Comparison of ENCODE assay signal across 8 mouse cellular contexts in genomic region chr5:105698694-105699093, GRCm38 (mm10). TPM values are rescaled to one million over a fixed set of nuclear protein-coding genes. Genes with fewer than 3 reads are reported as not detected.
A peak's percentile ranks its signal among the peaks of the same experiment; 100 is the strongest.
DNase-seq lines count a peak whose midpoint lies in the region; ATAC-seq and TF ChIP-seq lines count a peak whose summit lies in the region.

No protein-coding gene starts in this region.

- peaks cover 3% of the 10 kb centered on the region; the same call in 1 of the 2 replicates for H3K27me3 ChIP-seq in hindbrain, embryonic 12.5 days
- peaks cover 9% of the 10 kb centered on the region for H3K27me3 ChIP-seq in liver, embryonic 16.5 days (ENCODE audit: control insufficient read depth, insufficient read depth, low read depth, low read length)
- no peaks in the 10 kb centered on the region for H3K27me3 ChIP-seq in stomach, postnatal 0 days (ENCODE audit: control insufficient read depth, insufficient read depth, low read length)

- intact Hi-C loops in left cerebral cortex, postnatal 36 days (cut with DNase I) = no loop called here

- no peak for ATAC-seq in hindbrain, embryonic 12.5 days (ENCODE audit: low FRiP score)
- no peak for ATAC-seq in liver, embryonic 16.5 days (ENCODE audit: low read depth)
- ATAC-seq in stomach, postnatal 0 days (ENCODE audit: low FRiP score, low TSS enrichment) = no peak
- ATAC-seq in erythroid progenitor cell, adult 5-6 weeks (replicated peaks; ENCODE audit: low FRiP score, poor library complexity, severe bottlenecking) = no peak

- H3K4me3 ChIP-seq in hindbrain, embryonic 12.5 days = no peak overlapping the region
- no peak overlapping the region for H3K4me3 ChIP-seq in liver, embryonic 16.5 days (ENCODE audit: low read depth, low read length)
- no peak overlapping the region for H3K4me3 ChIP-seq in stomach, postnatal 0 days (ENCODE audit: low read depth, low read length)

- WGBS in hindbrain, embryonic 12.5 days = 17% methylated on average over 7 of the region's 7 CpGs
- 28% methylated on average over 7 of the region's 7 CpGs for WGBS in liver, embryonic 16.5 days (ENCODE audit: insufficient replicate concordance)
- WGBS in stomach, postnatal 0 days = 46% methylated on average over 7 of the region's 7 CpGs

- no peak for TF ChIP-seq EP300 in stomach, postnatal 0 days (optimal IDR thresholded peaks at IDR 0.05)

- no peak overlapping the region for H3K9ac ChIP-seq in hindbrain, embryonic 12.5 days
- H3K9ac ChIP-seq in liver, embryonic 16.5 days (ENCODE audit: low read depth, low read length) = no peak overlapping the region
- H3K9ac ChIP-seq in stomach, postnatal 0 days (ENCODE audit: low read length) = peak overlapping the region; percentile 97

- peak overlapping the region; percentile 59 for H3K4me2 ChIP-seq in hindbrain, embryonic 12.5 days (replicated peaks)
- H3K4me2 ChIP-seq in liver, embryonic 16.5 days (ENCODE audit: low read depth, low read length) = peak overlapping the region; percentile 88
- peak overlapping the region; percentile 96 for H3K4me2 ChIP-seq in stomach, postnatal 0 days (replicated peaks; ENCODE audit: low read depth)

- peaks cover 26% of the 10 kb centered on the region for H3K4me1 ChIP-seq in hindbrain, embryonic 12.5 days
- H3K4me1 ChIP-seq in liver, embryonic 16.5 days (ENCODE audit: control insufficient read depth, low read depth, low read length) = peaks cover 23% of the 10 kb centered on the region
- H3K4me1 ChIP-seq in stomach, postnatal 0 days (replicated peaks; ENCODE audit: control insufficient read depth, insufficient read depth) = no peaks in the 10 kb centered on the region

- peak; percentile 36 for DNase-seq in thymus, postnatal 4 days
- no peak for DNase-seq in thymus, adult 18-20 months
- DNase-seq in embryo, embryonic 10.5 days (ENCODE audit: low spot score) = peak; percentile 40
- DNase-seq in stomach, postnatal 0 days (ENCODE audit: low spot score) = peak; percentile 74
- no peak for DNase-seq in left cerebral cortex, postnatal 36 days (ENCODE audit: low spot score in 2 of 2)

- H3K36me3 ChIP-seq in hindbrain, embryonic 12.5 days = no peaks in the 10 kb centered on the region
- no peaks in the 10 kb centered on the region for H3K36me3 ChIP-seq in liver, embryonic 16.5 days (ENCODE audit: control insufficient read depth, insufficient read depth)
- H3K36me3 ChIP-seq in stomach, postnatal 0 days (ENCODE audit: control insufficient read depth, insufficient read depth, low read length) = no peaks in the 10 kb centered on the region

- no peak overlapping the region for H3K27ac ChIP-seq in hindbrain, embryonic 12.5 days
- H3K27ac ChIP-seq in liver, embryonic 16.5 days (ENCODE audit: low read length) = peak overlapping the region; percentile 26; the same call in 1 of the 2 replicates
- peak overlapping the region; percentile 97 for H3K27ac ChIP-seq in stomach, postnatal 0 days (replicated peaks)

- H3K9me3 ChIP-seq in hindbrain, embryonic 12.5 days (replicated peaks) = no peaks in the 10 kb centered on the region
- no peaks in the 10 kb centered on the region for H3K9me3 ChIP-seq in liver, embryonic 16.5 days (replicated peaks; ENCODE audit: control insufficient read depth, low read length)
- H3K9me3 ChIP-seq in stomach, postnatal 0 days (ENCODE audit: control insufficient read depth, low read length) = no peaks in the 10 kb centered on the region

- no peak for TF ChIP-seq CTCF in stomach, postnatal 0 days (IDR thresholded peaks at IDR 0.05; ENCODE audit: low read depth)

RNA-seq across cellular contexts. Expression of gene Lrrc8d, which starts 1.1 kb away (rescaled TPM):
- 35.0 and 35.9 TPM in 2 replicates for polyA plus RNA-seq in hindbrain, embryonic 12.5 days (2016; fragmentation: Nextera tagmentation; extraction: Ambion mirVana)
- polyA plus RNA-seq in liver, embryonic 16.5 days (2015; fragmentation: Nextera tagmentation; extraction: Ambion mirVana) = 7.2 and 8.0 TPM in 2 replicates
- polyA plus RNA-seq in stomach, postnatal 0 days (2015; fragmentation: Nextera tagmentation; extraction: Ambion mirVana) = 10.2 and 10.7 TPM in 2 replicates
- 10 to 100 TPM; 38.7 to 39.1 TPM for total RNA-seq in left cerebral cortex, postnatal 36 days (2021)
- 13.4 and 18.0 TPM in 2 replicates for total RNA-seq in erythroid progenitor cell, adult 5-6 weeks (2015; ENCODE audit: low replicate concordance)
- 6.9 and 10.8 TPM in 2 replicates for total RNA-seq in erythroid progenitor cell, adult 5-6 weeks (2017; ENCODE audit: low replicate concordance)

Comparison
In these comparisons a context has a peak if more than half of its experiments do, and no peak if none do; other contexts are left out.
1. DNase-seq: peak in thymus, postnatal 4 days (single experiment), embryo, embryonic 10.5 days (single experiment) and stomach, postnatal 0 days (single experiment); none in thymus, adult 18-20 months (0 of 2) and left cerebral cortex, postnatal 36 days (0 of 2).
2. Peak in every context shown above with its lines, with median percentiles within 50 percentile points of each other: H3K4me2 ChIP-seq.